Mouse (Mus musculus): Measurements from ENCODE around the gene Cyp4a31. TPM values are rescaled to one million over a fixed set of nuclear protein-coding genes. Genes with fewer than 3 reads are reported as not detected.

Gene Cyp4a31
- polyA plus RNA-seq (2014; fragmentation: Illumina TruSeq; extraction: RNeasy Lipid Tissue Mini Kit (QIAGEN cat#74804); ENCODE audit: insufficient read depth, low read depth, low replicate concordance): not detected

GRCm38 (mm10) chr4:115563401-115563800 is at the start of gene Cyp4a31:
Gene Cyp4a31, plus strand, starts transcription at chr4:115563649.

DNA sequence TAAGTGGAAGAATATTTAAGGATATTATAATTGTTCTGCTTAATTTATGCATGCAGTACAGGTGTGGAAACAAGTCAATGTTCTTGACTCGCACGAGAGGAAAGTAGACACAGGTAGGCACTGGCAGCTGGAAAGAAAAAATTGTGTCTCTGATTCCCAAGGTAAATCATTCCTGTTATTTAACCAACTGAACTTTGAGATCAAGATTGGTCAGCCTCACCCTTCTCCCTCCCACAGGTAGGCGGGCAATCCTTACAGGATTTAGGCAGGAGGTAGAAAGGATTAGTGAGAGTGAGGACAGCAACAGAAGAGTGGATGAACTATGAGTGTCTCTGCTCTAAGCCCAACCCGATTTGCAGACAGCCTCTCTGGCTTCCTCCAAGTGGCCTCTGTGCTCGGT is 45.4 kb upstream of the Cyp4a31 start, which contains the start of gene Cyp4a10:
TSS of gene Cyp4a10 (plus strand) at position 265 of the 400 bp plus-strand sequence.

GRCm38 (mm10) chr4:115600611-115601010 is 37.2 kb downstream of the Cyp4a31 start, which contains the start of gene Cyp4a32:
Gene Cyp4a32, plus strand, starts transcription at chr4:115600969.

Other genes starting within 250 kb of the Cyp4a31 start
- gene Cyp4a12b, start 152.0 kb upstream of the Cyp4a31 start, polyA plus RNA-seq (2014; fragmentation: Illumina TruSeq; extraction: RNeasy Lipid Tissue Mini Kit (QIAGEN cat#74804); ENCODE audit: insufficient read depth, low read depth, low replicate concordance): 0.92 TPM
- gene Cyp4a30b, start 111.0 kb upstream of the Cyp4a31 start, polyA plus RNA-seq (2014; fragmentation: Illumina TruSeq; extraction: RNeasy Lipid Tissue Mini Kit (QIAGEN cat#74804); ENCODE audit: insufficient read depth, low read depth, low replicate concordance): not detected
- not detected for gene Cyp4a14, start 67.5 kb upstream of the Cyp4a31 start, polyA plus RNA-seq (2014; fragmentation: Illumina TruSeq; extraction: RNeasy Lipid Tissue Mini Kit (QIAGEN cat#74804); ENCODE audit: insufficient read depth, low read depth, low replicate concordance)
- not detected for gene Cyp4a10, start 45.4 kb upstream of the Cyp4a31 start, polyA plus RNA-seq (2014; fragmentation: Illumina TruSeq; extraction: RNeasy Lipid Tissue Mini Kit (QIAGEN cat#74804); ENCODE audit: insufficient read depth, low read depth, low replicate concordance)
- not detected for gene Cyp4a32, start 37.3 kb downstream of the Cyp4a31 start, polyA plus RNA-seq (2014; fragmentation: Illumina TruSeq; extraction: RNeasy Lipid Tissue Mini Kit (QIAGEN cat#74804); ENCODE audit: insufficient read depth, low read depth, low replicate concordance)
- gene Cyp4b1, start 84.1 kb downstream of the Cyp4a31 start, polyA plus RNA-seq (2014; fragmentation: Illumina TruSeq; extraction: RNeasy Lipid Tissue Mini Kit (QIAGEN cat#74804); ENCODE audit: insufficient read depth, low read depth, low replicate concordance): 531 TPM
- gene Efcab14, start 174.1 kb downstream of the Cyp4a31 start, polyA plus RNA-seq (2014; fragmentation: Illumina TruSeq; extraction: RNeasy Lipid Tissue Mini Kit (QIAGEN cat#74804); ENCODE audit: insufficient read depth, low read depth, low replicate concordance): 17.4 TPM
- not detected for gene Tex38, start 217.4 kb downstream of the Cyp4a31 start, polyA plus RNA-seq (2014; fragmentation: Illumina TruSeq; extraction: RNeasy Lipid Tissue Mini Kit (QIAGEN cat#74804); ENCODE audit: insufficient read depth, low read depth, low replicate concordance)
- 16.7 TPM for gene Atpaf1, start 221.2 kb downstream of the Cyp4a31 start, polyA plus RNA-seq (2014; fragmentation: Illumina TruSeq; extraction: RNeasy Lipid Tissue Mini Kit (QIAGEN cat#74804); ENCODE audit: insufficient read depth, low read depth, low replicate concordance)